Mouse (Mus musculus): ENCODE data around the gene Nptn. TPM values are rescaled to one million over a fixed set of nuclear protein-coding genes. Genes with fewer than 3 reads are reported as not detected.

Gene Nptn
- polyA plus RNA-seq, 1 experiment from 2014 or later: 128 TPM

DNA sequence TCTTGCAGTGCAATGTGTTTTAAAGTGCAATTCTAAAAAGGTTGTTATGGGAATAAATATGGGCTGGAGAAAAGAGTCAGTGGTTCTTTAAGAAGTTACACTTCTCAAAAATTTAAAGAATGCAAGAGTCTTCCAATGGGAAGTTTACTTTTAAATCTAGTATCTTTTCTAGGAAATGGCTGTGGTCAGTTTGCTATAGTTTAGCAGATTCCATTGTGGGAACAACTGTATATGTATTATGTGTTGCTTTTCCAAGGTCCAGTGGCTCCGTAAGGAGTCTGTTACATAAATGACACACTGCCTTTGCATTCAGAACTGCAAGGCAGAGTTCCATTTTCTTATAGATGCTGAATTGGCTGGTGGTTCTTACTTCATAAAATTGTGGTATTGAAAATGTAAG, 41.0 kb downstream of the Nptn start:
- H3K4me1 ChIP-seq (ENCODE audit: control insufficient read depth, insufficient read depth, low read length): no peaks in the 10 kb centered on the region
- no peaks in the 10 kb centered on the region; the same call in 1 of the 2 replicates for H3K36me3 ChIP-seq (ENCODE audit: control insufficient read depth, insufficient read depth, low read length)
- H3K9ac ChIP-seq (ENCODE audit: low read depth, low read length): no peak overlapping the region
- H3K4me2 ChIP-seq (replicated peaks; ENCODE audit: low read depth, low read length): no peak overlapping the region
- H3K27ac ChIP-seq (ENCODE audit: low read depth, low read length): no peak overlapping the region
- no peaks in the 10 kb centered on the region for H3K9me3 ChIP-seq (ENCODE audit: control insufficient read depth, low read length)
- ATAC-seq (ENCODE audit: low FRiP score, low TSS enrichment): no peak
- H3K27me3 ChIP-seq (ENCODE audit: control insufficient read depth, insufficient read depth, low read length): no peaks in the 10 kb centered on the region
- H3K4me3 ChIP-seq (ENCODE audit: low read length): no peak overlapping the region
- 83% methylated on average over 1 of the region's 1 CpGs for WGBS

DNA sequence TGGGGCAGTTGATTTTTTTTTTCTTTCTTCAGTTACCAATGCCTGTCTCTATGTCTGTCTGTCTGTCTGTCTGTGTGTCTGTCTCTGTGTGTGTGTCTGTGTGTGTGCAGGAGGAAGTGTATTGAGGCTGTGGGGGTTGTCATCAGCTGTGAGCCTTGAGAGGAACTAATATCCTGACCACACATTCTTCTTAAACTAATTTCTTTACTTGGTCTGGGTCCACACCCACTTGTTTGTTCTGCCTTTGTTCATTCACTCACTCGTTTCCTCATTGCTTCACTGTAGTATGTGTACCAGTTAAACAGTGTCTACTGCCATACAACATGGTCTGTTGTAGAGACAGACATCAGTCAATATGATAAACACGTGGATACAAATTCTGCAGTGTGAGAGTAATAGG, 45.2 kb downstream of the Nptn start:
- Histone ChIP-seq H3K9ac (ENCODE audit: low read depth, low read length) (no peak overlapping the region), H3K4me3 (ENCODE audit: low read length) (no peak overlapping the region), H3K4me2 (replicated peaks; ENCODE audit: low read depth, low read length) (no peak overlapping the region), H3K36me3 (ENCODE audit: control insufficient read depth, insufficient read depth, low read length) (peaks cover 17% of the 10 kb centered on the region; the same call in 1 of the 2 replicates), H3K9me3 (ENCODE audit: control insufficient read depth, low read length) (no peaks in the 10 kb centered on the region), H3K4me1 (ENCODE audit: control insufficient read depth, insufficient read depth, low read length) (no peaks in the 10 kb centered on the region), H3K27ac (ENCODE audit: low read depth, low read length) (no peak overlapping the region), H3K27me3 (ENCODE audit: control insufficient read depth, insufficient read depth, low read length) (no peaks in the 10 kb centered on the region)
- 83% methylated on average over 2 of the region's 2 CpGs for WGBS
- ATAC-seq (ENCODE audit: low FRiP score, low TSS enrichment): no peak

DNA sequence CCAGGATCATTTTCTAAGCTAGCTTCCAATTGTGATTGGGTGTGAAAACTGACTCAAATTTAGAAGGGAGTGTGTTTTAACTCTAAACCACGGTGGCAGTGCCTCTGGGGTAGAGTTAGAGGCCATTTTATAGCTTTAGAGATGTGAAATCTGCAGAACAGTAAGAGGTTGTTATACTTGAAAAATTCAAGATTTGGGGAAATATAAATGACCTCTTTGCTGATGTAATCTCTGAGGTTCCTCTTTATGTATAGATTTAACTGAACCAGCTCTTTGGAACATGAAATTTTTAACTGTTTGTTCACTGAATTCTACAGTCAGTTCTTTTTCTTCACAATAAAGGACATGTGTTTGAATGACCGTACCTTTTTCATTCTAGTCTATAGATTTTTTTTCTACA, 48.4 kb downstream of the Nptn start:
- Histone ChIP-seq H3K4me1 (ENCODE audit: control insufficient read depth, insufficient read depth, low read length) (no peaks in the 10 kb centered on the region), H3K27me3 (ENCODE audit: control insufficient read depth, insufficient read depth, low read length) (no peaks in the 10 kb centered on the region)

DNA sequence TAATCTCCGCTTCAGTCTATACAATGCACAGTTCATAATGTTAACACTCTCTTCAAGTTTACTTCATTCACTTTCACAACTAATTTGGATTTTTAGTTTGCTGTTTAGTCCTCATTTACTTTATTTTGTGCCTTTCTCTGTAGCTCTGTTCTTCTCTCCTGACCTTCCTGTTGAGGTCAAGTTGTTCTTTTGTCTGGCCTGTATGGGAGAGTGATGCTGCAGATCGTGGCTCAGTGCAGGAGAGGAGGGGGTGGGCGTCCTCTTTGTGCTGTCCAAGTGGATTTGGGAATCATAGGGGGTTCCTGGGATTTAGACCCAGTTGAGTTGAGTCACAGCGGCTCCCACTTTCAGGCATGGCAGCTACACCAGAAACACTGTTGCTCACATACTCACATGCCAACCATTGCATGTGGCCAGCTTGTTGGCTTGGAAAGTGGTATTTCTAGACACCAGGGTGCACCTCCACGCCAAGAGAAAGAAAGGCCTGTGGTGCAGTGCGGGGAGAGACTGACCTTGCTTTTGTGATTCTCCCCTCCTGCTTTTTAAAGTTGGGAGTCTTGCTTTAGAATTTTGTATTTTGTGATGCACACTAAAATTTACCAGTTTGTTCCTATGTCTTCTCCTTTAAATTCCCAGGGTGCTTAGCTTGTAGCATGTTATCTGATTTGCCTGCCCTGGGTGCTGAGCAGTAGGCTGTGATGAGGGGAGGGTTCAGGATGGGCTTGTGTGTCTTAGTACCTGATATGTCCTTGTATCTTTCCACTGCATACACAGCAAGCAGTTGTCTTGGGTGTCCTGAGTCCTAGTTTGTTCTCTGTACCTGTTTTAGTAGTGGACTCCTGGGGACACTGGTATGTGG, 66.6 kb downstream of the Nptn start:
- ATAC-seq (ENCODE audit: low FRiP score, low TSS enrichment): no peak
- no peak overlapping the region for H3K9ac ChIP-seq (ENCODE audit: low read depth, low read length)
- no peak overlapping the region for H3K27ac ChIP-seq (ENCODE audit: low read depth, low read length)
- no peak overlapping the region for H3K4me2 ChIP-seq (replicated peaks; ENCODE audit: low read depth, low read length)
- H3K4me1 ChIP-seq (ENCODE audit: control insufficient read depth, insufficient read depth, low read length): no peaks in the 10 kb centered on the region
- 88% methylated on average over 6 of the region's 6 CpGs for WGBS
- H3K4me3 ChIP-seq (ENCODE audit: low read length): no peak overlapping the region
- no peaks in the 10 kb centered on the region for H3K9me3 ChIP-seq (ENCODE audit: control insufficient read depth, low read length)
- no peaks in the 10 kb centered on the region for H3K27me3 ChIP-seq (ENCODE audit: control insufficient read depth, insufficient read depth, low read length)
- H3K36me3 ChIP-seq (ENCODE audit: control insufficient read depth, insufficient read depth, low read length): peaks cover 20% of the 10 kb centered on the region

More for the DNA sequence above, 48.4 kb downstream of the Nptn start:
- Histone ChIP-seq H3K9ac (ENCODE audit: low read depth, low read length) (no peak overlapping the region), H3K4me3 (ENCODE audit: low read length) (no peak overlapping the region), H3K4me2 (replicated peaks; ENCODE audit: low read depth, low read length) (no peak overlapping the region), H3K9me3 (ENCODE audit: control insufficient read depth, low read length) (no peaks in the 10 kb centered on the region), H3K27ac (ENCODE audit: low read depth, low read length) (no peak overlapping the region), H3K36me3 (ENCODE audit: control insufficient read depth, insufficient read depth, low read length) (peaks cover 19% of the 10 kb centered on the region; the same call in 1 of the 2 replicates)
- 70% methylated on average over 2 of the region's 2 CpGs for WGBS
- ATAC-seq (ENCODE audit: low FRiP score, low TSS enrichment): no peak

DNA sequence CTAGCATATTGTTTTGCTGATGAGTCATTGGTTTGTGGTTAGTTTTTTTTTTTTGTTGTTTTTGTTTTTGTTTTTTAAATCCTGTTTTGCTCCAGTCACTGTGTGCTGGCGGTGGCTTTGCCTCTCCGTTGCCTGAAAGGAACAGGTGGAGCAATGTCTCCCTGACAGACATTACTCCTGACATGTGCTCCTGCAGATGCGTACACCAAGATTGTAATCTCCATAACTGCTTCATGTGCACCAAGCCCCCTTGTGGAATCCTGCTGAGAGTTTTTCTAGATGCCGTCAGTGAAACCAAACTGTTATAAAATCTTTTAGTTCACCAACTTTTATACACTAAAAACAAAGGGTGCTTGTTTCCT, 67.2 kb downstream of the Nptn start:
- no peaks in the 10 kb centered on the region for H3K27me3 ChIP-seq (ENCODE audit: control insufficient read depth, insufficient read depth, low read length)
- no peak overlapping the region for H3K9ac ChIP-seq (ENCODE audit: low read depth, low read length)
- no peaks in the 10 kb centered on the region for H3K9me3 ChIP-seq (ENCODE audit: control insufficient read depth, low read length)
- peaks cover 14% of the 10 kb centered on the region; the same call in 1 of the 2 replicates for H3K36me3 ChIP-seq (ENCODE audit: control insufficient read depth, insufficient read depth, low read length)
- no peak overlapping the region for H3K4me2 ChIP-seq (replicated peaks; ENCODE audit: low read depth, low read length)
- no peak overlapping the region for H3K27ac ChIP-seq (ENCODE audit: low read depth, low read length)
- WGBS: 79% methylated on average over 4 of the region's 4 CpGs
- no peak for ATAC-seq (ENCODE audit: low FRiP score, low TSS enrichment)
- no peak overlapping the region for H3K4me3 ChIP-seq (ENCODE audit: low read length)
- no peaks in the 10 kb centered on the region for H3K4me1 ChIP-seq (ENCODE audit: control insufficient read depth, insufficient read depth, low read length)

DNA sequence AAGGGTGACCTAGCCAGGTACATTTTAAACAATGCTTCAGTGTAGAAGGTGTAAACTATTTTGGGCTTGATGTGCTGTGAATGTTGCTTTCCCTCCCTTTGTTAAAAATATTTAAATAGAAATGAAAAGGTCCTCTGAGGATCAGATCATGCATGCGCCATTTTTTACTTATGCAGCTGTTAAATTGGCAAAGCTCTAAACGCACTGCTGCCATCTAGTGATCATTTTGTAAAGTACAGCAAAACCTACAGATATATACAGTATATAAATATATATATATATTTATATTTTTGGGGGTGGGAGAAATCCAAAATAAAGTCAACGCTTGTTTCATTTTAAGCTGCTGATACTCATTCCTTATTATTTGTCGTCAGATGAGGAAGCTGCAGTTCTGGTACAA, 70.0 kb downstream of the Nptn start:
- ATAC-seq (ENCODE audit: low FRiP score, low TSS enrichment): no peak
- no peaks in the 10 kb centered on the region for H3K4me1 ChIP-seq (ENCODE audit: control insufficient read depth, insufficient read depth, low read length)
- H3K27me3 ChIP-seq (ENCODE audit: control insufficient read depth, insufficient read depth, low read length): no peaks in the 10 kb centered on the region
- WGBS: 60% methylated on average over 4 of the region's 4 CpGs
- H3K9ac ChIP-seq (ENCODE audit: low read depth, low read length): no peak overlapping the region
- H3K9me3 ChIP-seq (ENCODE audit: control insufficient read depth, low read length): no peaks in the 10 kb centered on the region
- no peak overlapping the region for H3K4me2 ChIP-seq (replicated peaks; ENCODE audit: low read depth, low read length)
- no peak overlapping the region for H3K27ac ChIP-seq (ENCODE audit: low read depth, low read length)
- H3K36me3 ChIP-seq (ENCODE audit: control insufficient read depth, insufficient read depth, low read length): peaks cover 6% of the 10 kb centered on the region; the same call in 1 of the 2 replicates
- H3K4me3 ChIP-seq (ENCODE audit: low read length): no peak overlapping the region

DNA sequence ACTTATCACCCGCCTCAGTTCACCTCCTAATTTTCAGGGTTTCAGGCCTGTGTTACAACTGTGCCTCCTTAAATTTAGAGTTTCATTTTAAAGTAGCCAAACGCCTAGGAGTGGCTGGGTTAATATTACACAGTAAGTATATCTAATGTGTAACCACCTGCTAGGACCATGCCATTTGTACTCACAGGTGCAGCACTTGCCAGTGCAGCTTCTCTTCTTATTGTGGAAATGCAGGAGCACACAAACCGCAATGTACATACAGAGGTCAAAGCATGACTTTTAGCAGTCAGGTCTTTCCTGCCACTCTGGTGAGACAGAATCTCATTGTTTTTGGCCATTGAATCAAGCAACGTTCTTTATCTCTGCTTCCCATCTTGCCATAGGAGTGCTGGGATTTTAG, 72.5 kb downstream of the Nptn start:
- Histone ChIP-seq H3K9ac (ENCODE audit: low read depth, low read length) (no peak overlapping the region), H3K4me1 (ENCODE audit: control insufficient read depth, insufficient read depth, low read length) (no peaks in the 10 kb centered on the region), H3K4me2 (replicated peaks; ENCODE audit: low read depth, low read length) (no peak overlapping the region), H3K27me3 (ENCODE audit: control insufficient read depth, insufficient read depth, low read length) (no peaks in the 10 kb centered on the region), H3K9me3 (ENCODE audit: control insufficient read depth, low read length) (no peaks in the 10 kb centered on the region), H3K4me3 (ENCODE audit: low read length) (no peak overlapping the region), H3K27ac (ENCODE audit: low read depth, low read length) (peak overlapping the region; percentile 37; the same call in 1 of the 2 replicates), H3K36me3 (ENCODE audit: control insufficient read depth, insufficient read depth, low read length) (peaks cover 11% of the 10 kb centered on the region; the same call in 1 of the 2 replicates)
- WGBS: 71% methylated on average over 4 of the region's 4 CpGs
- no peak for ATAC-seq (ENCODE audit: low FRiP score, low TSS enrichment)

- H3K9me3 ChIP-seq (ENCODE audit: control insufficient read depth, low read length): no peaks in the 10 kb centered on the region
- no peak overlapping the region for H3K4me3 ChIP-seq (ENCODE audit: low read length)
- peaks cover 11% of the 10 kb centered on the region; the same call in 1 of the 2 replicates for H3K36me3 ChIP-seq (ENCODE audit: control insufficient read depth, insufficient read depth, low read length)
- no peaks in the 10 kb centered on the region for H3K27me3 ChIP-seq (ENCODE audit: control insufficient read depth, insufficient read depth, low read length)
- H3K4me1 ChIP-seq (ENCODE audit: control insufficient read depth, insufficient read depth, low read length): no peaks in the 10 kb centered on the region
- ATAC-seq (ENCODE audit: low FRiP score, low TSS enrichment): no peak
- WGBS: 72% methylated on average over 2 of the region's 2 CpGs
- no peak overlapping the region for H3K27ac ChIP-seq (ENCODE audit: low read depth, low read length)
- no peak overlapping the region for H3K4me2 ChIP-seq (replicated peaks; ENCODE audit: low read depth, low read length)
- H3K9ac ChIP-seq (ENCODE audit: low read depth, low read length): no peak overlapping the region
These were observed 74.4 kb downstream of the Nptn start for GRCm38 (mm10) chr9:58656396-58656795.

GRCm38 (mm10) chr9:58656824-58657223, 74.8 kb downstream of the Nptn start:
- Histone ChIP-seq H3K9ac (ENCODE audit: low read depth, low read length) (no peak overlapping the region), H3K36me3 (ENCODE audit: control insufficient read depth, insufficient read depth, low read length) (peaks cover 6% of the 10 kb centered on the region; the same call in 1 of the 2 replicates), H3K4me2 (replicated peaks; ENCODE audit: low read depth, low read length) (no peak overlapping the region), H3K4me1 (ENCODE audit: control insufficient read depth, insufficient read depth, low read length) (no peaks in the 10 kb centered on the region), H3K4me3 (ENCODE audit: low read length) (no peak overlapping the region), H3K9me3 (ENCODE audit: control insufficient read depth, low read length) (no peaks in the 10 kb centered on the region), H3K27ac (ENCODE audit: low read depth, low read length) (no peak overlapping the region), H3K27me3 (ENCODE audit: control insufficient read depth, insufficient read depth, low read length) (no peaks in the 10 kb centered on the region)
- no peak for ATAC-seq (ENCODE audit: low FRiP score, low TSS enrichment)
- 88% methylated on average over 2 of the region's 2 CpGs for WGBS

Data from kidney, embryonic 14.5 days (tissue).